Mouse (Mus musculus) embryo, embryonic 10.5 days (tissue): ENCODE measurements around the gene Sv2c.

Source experiments
- DNase-seq: peaks from one replicate; pipeline ENCODE4 v3.0.0-alpha.2; 2015; ENCODE audit warnings: low spot score

Sv2c gene

DNA sequence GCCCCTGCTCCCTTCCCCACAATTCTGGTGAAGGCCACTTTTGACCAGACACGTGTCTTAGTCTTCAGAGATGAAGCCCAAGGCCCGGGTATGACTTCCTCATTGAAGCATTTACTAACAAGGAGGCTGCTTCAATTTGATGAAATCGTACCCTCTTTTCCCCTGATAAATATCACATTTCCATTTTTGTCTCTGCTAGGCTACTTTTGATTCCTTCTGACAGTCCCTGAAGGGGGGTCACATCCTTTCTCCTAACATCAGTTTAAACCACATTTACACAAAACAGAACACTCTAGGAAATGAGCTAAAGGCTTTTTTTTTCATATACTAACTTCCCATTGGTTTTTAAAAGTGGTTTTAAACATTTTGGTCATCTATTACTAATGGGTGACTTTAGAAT, 79.6 kb downstream of the Sv2c start:
- DNase-seq, result no peak

DNA sequence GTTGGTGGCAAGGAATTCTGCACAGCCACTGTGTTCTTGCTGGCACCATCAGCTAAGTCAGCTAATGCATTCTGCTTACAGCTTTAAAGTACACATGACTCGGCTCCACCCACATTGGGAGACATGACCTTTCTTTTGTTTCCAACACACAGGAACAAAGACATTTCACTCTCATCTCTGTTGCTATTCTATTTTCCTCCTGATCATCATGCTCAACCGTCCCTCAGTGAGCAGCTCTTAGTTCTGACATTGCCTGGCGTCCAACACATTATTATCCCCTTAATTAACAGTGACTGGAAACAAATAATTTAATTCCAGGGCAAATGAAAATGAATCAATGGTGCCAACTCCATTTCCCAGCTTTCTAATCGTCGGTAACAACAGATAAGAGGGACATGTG, 87.0 kb downstream of the Sv2c start:
- peak; percentile 3 for DNase-seq

DNA sequence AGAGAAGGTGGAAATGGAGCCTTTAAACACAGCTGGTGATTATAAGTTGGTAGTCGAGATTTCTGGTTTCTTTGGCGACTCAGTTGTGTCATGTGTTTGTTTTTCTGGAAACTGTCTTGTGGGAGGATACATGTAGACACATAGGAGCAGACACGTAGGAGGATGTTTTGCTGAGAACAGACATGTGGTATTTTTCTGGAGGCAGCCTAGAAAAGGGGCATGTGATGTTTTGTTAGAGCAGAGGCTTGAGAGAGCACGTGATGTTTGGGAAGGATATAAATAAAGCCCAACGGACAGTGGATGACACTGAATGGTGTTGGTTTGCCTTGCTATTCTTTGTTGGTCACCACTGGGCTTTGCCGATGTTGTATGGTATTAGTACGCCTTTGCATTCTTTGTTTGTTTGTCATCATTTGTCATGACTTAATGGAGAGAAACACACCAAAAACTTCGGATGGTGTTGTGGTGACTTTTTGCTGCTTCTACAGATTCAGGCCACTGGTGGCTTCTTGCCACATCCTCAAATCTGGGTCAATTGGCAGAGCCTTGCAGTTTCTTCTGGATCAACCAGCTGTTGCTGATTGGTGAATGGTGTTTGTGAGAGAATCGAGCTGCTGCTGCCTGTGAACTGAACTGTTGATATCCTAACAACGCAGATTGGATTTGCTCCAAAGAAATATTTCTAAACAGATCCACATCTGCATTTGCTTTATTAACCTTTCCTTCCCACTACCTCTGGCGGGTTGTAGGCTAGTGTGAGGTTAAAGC, 91.9 kb downstream of the Sv2c start:
- DNase-seq, result no peak

DNA sequence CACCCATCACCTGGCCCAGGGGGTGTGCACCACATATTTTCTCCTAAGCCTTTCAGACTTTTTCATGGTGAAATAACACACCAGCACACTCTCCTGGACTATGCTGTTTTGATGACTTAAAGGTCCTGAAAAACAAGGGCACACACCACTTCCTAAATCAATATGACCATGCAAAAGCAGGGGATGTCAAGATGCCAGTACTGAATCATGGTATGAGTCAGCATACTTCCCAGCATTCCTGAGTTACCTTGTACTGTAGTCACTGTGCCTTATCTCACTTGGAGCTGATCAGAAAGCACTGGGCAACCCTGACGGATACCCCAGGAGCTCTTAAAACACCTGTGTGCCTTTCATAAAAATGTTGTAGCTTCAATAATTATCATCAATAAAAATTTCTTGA, 92.8 kb downstream of the Sv2c start:
- no peak for DNase-seq

DNA sequence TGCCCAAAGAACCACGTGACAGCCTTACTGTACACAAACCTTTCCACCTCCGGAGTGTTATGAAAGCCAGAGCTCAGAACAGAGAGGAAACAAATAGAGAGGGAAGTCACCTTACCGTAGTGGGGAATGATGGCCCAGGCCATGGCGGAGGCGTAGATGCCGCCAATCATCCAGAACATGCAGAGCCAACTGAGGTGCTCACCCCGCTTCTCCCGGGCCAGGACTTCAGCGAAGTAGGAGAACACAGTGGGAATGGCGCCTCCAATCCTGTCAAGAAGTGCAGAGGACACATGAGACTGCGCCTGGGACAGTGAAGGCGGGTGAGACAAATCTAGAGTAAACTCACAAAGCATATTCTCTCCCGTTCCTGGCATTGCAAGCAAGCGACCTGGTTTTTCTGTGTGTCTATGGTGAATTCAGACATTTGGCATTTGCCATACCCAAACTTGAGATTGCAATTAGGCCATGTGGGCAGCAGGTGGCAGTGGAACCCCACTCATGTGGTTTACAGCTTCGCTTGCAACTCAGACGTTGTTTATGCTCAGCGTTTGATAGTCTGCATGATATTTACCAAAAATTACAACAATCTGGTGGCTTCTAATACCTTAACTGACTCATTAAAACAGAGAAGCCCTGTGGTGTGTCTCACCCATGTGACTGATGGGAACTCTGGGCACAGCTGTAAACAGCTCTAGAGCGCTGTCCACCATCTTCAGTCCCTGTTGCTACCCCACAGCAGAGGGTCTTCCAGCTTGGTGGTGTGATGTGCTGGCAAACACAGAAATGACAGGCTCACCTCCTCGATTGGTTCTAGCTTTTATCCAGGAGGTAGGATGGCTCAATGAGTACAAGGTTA, 101.8 kb downstream of the Sv2c start:
- DNase-seq, result peak; percentile 82

DNA sequence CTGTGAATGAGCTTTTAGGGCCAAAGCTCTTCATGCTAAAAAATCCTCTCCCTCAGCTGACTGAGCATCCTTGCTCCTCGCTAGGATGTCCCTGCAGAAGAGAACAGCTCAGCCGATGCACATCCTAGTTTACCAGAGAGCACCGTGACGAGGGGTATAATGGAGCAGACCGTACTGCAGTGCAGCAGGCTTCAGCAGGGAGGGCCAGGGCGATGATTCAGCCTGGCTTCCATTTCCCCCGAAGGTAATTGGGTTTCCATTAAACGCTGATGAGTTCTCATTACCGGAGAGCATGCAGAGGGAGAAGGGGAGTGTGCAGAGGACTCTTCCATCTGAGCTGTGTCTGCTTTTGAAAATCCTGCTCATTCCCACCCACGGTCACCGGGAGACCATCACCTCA, 108.5 kb downstream of the Sv2c start:
- DNase-seq, result no peak

DNA sequence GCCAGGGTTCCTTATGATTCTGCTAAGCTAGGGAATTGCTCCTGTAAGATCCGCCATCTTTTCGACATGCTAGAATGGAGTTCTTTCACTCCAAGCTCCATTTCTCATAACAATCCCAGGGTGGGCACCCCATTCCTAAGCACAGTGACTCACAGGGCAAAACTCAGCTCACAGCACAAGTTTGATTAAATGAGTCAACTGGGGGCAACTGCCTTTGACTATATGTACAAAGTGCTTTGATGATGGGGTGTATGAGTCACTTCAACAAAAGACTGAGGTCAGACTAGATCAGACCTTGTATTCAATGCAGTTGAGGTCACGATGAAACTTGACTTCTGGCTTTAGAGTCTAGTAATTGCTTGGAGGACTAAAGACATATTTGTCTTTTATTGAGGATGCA, 116.9 kb downstream of the Sv2c start:
- no peak for DNase-seq

DNA sequence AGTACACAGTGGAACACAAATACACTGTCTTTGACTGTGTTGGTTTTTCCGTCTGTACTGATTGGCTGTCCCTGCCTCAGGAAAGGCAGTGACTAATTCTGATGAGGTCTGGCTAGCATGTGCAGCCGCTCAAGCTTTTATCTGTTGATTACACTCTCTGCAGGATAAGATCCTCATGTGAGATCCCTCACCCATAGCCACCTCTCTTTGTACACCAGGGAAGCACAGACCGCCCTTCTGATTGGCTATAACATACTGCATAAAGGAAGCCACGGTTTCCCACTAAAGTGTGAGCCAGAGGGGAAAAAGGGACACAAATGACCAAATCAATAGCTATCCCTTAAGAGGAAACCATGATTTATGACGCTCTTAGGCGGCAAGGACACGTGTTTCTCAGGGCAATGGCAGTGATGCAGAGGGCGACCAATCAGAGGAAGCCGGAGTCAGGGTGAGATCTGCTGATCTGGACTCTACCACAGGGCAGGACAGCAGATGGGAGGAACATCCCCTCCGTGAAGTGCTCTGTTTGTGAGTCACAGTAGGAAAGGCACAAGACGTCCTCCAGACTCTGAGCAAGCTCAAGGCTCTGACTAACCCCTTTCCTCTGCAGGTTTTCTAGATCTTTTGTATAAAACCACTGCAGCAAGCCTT, 121.4 kb downstream of the Sv2c start:
- DNase-seq, result peak; percentile 65

DNA sequence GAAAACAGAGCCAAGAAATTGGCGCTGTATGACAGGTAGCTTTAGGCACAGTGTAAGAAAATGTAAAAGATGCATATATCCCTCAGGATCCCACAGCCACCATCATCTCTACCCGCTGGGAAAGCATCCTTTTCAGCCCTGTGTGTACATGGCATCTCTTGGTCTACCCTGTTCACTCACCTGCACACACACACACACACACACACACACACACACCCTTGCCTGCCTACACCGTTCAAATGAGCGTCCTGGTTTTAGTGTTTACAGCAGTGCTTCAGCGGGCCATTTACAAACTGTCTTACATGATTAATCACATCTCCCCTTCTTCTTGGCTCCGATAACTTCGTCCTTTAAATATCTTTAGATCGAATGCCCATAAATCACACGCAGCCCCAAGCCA, 123.4 kb downstream of the Sv2c start:
- no peak for DNase-seq

DNA sequence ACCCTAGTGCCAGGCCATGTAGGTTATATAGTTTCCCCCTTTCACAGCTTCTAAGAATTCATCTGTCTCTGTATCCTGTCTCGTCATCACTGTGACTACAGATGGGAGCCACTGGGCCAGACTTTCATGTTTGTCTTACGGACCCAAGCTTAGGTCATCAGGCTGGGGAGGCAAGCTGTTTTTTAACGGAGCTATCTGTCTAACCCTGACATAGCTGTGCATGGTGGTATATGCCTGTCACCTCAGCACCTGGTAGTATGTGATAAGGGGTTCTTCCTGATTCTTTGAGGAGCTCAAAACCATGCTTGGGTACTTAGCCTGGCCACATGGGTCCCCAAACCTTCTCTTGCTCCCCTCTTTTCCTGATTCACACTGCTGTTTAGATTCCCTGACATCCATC, 124.2 kb downstream of the Sv2c start:
- no peak for DNase-seq

DNA sequence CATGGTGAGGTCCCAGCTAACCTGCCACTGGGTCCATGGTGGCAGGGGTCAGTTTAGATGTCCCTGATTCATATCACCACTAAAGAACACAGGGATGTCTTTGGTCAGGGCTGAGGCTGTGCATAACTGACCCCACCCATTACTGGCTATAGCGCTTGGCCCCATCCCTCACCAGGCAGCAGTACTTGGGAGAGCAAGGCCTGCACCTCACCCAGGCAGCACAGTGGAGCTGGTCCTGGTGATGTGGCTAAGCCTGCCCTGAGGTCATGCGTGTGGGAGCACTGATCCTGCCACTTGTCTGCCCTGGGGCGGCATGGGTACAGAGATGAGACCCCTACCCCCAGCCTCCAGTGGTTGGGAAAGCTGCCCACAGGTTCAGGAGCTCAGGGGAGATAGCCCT, 128.8 kb downstream of the Sv2c start:
- DNase-seq, result no peak

DNA sequence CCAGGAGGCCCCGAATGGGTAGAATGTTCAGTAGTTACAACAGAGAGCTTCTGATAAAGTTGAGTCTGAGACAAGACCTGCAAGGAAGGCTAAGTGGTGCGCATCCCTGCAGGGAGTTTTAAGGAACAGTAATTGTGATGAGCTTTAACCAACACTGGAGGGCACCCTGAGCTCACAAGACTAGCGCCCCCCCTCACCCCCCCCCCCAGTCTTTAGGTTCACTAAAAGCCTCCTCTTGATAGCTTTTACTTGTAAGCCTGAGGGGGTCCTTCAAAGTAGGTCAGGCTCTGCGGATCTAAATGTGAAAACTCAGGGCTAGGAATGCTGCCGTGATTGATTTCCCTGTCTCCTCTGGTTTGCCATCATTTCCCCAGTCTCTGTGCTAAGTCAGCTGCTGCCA, 129.9 kb downstream of the Sv2c start:
- peak; percentile 54 for DNase-seq

DNA sequence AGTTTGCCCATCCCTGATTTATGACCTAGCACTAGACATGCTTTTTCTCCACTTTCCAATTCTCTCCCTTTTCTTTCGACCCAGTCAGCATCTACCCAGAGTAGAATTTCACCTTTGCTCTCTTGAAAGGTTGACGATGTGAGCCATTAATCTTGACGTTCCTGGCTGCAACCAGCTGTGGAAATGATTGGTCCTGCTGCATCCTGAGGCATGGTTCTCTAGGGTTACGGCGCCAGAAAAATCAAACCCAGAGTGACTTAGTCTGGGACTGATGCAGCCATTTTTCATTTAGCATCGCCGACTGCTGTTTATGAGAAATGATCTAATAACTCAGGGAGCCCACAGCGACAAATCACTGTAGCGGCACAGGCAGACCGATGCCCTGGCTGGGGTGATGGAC, 133.0 kb downstream of the Sv2c start:
- DNase-seq, result peak; percentile 64

DNA sequence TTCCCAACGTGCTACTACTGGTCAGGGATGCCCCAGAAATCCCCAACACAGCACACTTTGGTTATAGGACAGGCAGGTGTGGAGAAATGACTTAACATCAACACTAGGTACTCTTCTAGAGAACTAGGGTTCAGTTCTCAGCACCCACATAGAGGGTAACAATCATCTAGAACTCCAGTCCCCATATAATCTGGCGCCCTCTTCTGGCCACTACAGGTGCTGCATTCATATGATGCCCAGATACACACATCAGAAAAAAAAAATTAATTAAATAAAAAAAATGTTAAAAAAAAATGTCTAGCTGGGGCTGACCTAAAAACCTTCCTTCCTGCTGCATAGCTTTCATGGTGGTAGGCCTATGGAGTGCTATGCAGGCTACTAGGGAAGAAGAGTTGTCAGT, 135.1 kb downstream of the Sv2c start:
- DNase-seq, result no peak

DNA sequence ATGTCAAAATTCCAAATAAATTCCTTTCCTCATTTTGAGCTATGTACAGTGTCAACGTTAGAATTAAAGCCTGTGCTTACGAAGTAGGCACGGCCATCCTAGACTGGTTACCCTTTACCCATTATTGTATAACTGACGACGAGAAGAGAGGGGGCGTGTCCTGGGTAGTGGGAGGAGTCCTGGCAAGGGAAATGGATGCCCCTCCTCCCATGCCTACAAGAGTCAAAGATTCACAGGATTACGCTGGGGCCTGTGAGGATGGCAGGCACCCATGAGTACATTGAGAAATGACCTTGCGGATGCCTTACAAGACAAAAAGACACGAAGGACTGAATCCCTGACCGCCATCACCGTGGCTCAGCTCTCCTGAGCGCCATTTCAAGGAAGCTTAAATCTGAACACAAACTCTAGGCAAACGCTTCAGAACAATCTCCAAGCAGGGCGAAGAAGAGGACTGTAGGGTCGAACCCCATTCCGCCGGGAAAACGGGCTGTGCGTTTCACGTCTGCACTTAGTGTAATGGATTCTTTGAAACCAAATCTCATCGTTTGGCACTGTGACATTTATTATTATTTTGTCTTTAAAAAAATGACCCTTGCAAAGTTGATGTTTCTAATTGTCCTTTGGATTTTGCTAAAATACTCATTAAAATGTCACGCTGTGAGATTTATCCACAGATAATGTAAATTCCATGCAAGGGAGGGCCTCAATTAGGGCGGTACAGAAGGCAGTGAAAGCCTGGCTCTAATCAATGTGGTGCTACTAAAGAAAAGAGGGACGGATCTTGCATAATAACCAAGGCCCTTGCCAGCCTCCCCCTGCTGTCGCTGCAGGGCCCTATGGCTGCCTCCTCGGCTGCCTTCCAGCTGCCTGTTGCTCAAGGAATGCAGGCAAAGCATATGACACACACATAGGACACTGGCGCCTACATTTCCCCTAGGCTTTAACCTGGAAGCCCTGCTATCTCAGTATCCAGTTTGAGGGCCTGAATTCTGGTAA, 137.4 kb downstream of the Sv2c start:
- peak; percentile 36 for DNase-seq

DNA sequence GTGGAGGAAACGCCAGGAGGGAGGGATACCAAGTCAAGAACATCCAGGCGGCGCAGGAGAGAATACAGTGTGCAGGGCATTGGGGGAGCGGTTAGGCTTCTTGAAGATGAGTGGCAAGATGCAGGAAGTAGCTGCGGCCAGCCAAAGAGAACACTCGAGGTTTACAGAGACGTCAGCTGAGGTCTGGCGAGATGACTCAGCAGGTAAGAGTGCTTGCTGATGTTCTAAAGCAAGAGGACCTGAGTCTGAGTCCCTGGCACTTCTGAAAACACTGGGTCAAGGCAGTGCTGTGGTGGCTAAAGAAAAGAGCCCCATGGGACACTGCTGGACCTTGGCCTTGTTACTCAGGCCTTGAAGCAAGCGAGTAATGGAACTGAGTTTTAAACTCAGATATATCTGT, 144.2 kb downstream of the Sv2c start:
- DNase-seq, result no peak

DNA sequence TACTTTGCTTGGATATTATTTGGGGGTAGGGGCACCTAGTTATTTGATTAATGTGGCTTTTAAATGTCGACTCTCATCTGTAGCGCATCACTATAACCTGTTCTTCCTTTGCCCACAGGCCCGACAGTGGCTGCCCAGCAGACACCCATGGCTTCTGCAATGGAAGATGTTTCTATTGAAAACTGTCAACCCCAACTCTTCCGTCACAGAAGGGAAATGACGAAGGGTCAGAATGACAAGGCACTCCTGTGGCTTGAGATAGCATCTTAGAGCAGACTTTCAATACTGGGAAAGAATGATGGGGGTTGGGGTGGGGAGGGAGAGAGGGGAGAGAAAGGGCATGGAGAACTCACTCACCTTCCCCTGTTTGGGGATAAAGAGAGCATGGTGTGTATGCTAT, 145.2 kb downstream of the Sv2c start:
- DNase-seq, result no peak

DNA sequence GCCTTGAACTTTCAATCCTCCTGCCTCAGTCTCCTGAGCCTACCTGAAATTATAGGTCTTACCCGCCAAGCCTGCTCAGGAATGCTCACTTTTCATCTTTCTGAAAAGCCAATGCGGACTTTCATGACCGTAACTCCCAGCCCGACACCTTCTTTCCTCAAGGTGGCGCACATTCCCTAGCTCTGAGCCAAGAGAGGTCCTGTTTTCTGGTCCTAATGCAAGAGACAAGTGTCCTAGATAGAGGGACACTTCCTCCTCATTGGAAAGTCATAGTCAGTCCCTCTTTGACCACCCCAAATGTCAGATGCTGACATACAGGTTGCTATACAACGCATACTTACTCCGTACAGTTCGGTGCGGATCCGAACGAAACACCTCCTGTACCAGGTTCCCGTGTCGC, 146.0 kb downstream of the Sv2c start:
- DNase-seq, result peak; percentile 69

DNA sequence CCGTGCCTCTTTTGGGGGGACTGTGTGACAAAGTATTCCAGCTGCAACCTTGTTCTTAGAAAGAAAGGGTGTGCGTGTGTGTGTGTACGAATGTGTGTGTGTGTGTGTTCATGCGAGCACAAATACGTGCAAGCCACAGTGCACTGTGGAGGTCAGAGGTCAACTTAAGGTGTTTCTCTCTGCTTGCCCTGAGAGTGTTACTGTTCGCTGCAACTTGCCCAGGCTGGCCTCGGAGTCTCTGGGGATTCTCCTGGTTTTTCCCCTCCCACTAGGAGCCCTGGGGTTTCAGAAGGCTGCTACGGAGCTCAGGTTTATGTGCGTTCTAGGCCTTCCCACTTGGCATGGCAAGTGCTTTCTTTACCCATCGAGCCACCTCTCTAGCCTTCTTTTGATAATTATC, 157.2 kb downstream of the Sv2c start:
- no peak for DNase-seq

DNA sequence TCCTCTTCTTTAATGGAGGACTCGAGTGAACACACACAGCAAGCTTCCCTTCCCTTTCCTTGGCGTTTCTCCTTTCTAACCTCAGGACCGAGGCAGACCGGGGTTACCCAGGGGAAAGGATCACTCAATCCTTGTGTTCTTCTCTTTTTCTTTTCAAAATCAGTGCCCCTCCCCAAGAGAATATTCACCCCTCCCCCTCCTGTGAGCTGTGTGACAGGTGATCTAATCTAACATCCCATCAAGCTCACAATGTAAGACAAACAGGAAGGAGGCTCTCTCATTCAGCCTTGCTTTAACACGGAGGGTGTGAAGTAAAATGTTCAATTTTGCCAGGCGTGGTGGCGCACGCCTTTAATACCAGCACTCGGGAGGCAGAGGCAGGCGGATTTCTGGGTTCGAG, 158.3 kb downstream of the Sv2c start:
- DNase-seq, result no peak

DNA sequence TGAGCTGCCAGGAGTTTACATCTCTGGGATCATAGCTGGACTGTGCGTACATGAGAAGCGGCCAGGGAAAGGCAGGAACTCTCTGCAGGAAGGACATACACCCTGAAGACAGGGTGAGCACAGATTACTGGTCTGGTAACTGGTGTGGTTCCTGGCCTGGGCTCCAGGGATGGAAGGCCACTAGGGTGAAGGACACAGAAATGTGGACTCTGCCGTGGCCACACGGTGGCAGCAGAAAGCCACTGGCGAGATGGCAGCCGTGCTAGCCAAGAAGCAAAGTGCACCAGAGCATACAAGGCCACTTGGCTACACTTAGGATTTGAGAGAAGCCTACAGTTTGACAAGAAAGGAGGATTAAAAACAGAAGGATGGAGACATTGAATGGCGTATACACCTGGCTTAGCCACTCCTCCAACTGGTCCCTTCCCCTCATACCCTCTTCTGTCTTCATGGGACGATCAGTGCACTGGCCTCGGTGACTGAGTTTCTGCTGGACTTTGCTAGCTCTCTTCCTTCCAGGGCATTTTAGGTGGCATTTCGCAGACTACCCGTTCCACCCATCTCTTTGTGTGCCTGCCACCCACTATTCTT, 158.9 kb downstream of the Sv2c start:
- DNase-seq, result peak; percentile 84
